Mouse (Mus musculus): ENCODE measurements around the gene Lelp1. TPM values are rescaled to one million over a fixed set of nuclear protein-coding genes. Genes with fewer than 3 reads are reported as not detected.

The Lelp1 gene
- polyA plus RNA-seq (2012; rRNA removed), result not detected in 2 replicates

DNA sequence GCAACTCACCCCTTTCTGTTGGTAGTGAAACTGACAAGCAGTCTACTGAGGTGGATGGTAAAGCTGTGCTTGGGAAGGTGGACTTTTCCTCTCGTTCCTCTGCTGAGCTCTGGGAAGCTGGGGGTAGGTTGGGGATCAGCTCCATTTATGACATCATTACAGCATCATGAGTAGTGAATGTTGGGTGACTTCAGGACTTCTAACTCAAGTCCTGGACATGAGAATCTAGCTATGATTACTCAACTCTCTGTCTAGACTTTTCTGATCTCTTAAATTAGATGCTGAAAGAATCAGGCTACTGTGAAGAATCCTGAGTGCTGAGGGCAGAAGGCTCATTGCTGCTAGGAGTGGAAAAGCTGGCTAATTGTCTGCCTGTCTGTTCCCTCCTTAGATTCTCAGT, at the start of gene Lelp1:
Gene Lelp1, minus strand, starts transcription at position 101 of the 400 bp plus-strand sequence.
- Histone ChIP-seq H3K27me3 (ENCODE audit: control insufficient read depth, insufficient read depth, low read length) (no peaks in the 10 kb centered on the region), H3K27ac (ENCODE audit: insufficient read depth, low read length) (no peak within 1 kb of the TSS), H3K4me1 (ENCODE audit: control insufficient read depth, insufficient read depth, low read length) (no peaks in the 10 kb centered on the region), H3K4me3 (replicated peaks; ENCODE audit: insufficient read depth, low read depth, low read length) (no peak within 1 kb of the TSS)
- WGBS, result 53% methylated on average over 1 of the region's 1 CpGs
- no peak for DNase-seq
- TF ChIP-seq POLR2A (IDR thresholded peaks at IDR 0.05; ENCODE audit: borderline replicate concordance, insufficient read depth, low read length), result no peak
- no peak for TF ChIP-seq CTCF (IDR thresholded peaks at IDR 0.05; ENCODE audit: borderline replicate concordance, insufficient read depth, low read depth, low read length)

DNA sequence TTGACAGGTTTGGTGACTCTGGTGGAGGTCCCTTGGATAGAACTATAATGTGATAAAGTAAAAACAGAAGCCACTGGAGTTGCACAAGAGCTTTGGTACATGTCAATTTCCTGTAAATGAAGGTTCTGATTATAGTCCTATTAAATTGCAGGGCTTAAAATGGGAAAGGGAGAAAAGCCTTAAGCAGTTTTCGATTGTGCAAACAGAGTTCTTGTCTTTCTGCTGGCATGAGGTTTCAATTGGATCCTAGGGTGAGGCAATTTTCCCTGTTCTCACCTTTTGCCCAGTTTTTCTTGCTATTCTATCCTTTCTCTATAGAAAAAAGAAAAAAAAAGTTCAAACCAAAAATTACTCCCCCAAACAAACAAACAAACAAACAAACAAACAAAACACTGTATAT, 34.3 kb upstream of the Lelp1 start:
- H3K27ac ChIP-seq (ENCODE audit: insufficient read depth, low read length), result no peak overlapping the region
- no peaks in the 10 kb centered on the region for H3K4me1 ChIP-seq (ENCODE audit: control insufficient read depth, insufficient read depth, low read length)
- DNase-seq, result no peak
- TF ChIP-seq CTCF (IDR thresholded peaks at IDR 0.05; ENCODE audit: borderline replicate concordance, insufficient read depth, low read depth, low read length) (no peak), POLR2A (IDR thresholded peaks at IDR 0.05; ENCODE audit: borderline replicate concordance, insufficient read depth, low read length) (no peak)
- H3K27me3 ChIP-seq (ENCODE audit: control insufficient read depth, insufficient read depth, low read length), result no peaks in the 10 kb centered on the region
- H3K4me3 ChIP-seq (replicated peaks; ENCODE audit: insufficient read depth, low read depth, low read length), result no peak overlapping the region
- WGBS, result 67% methylated on average over 1 of the region's 1 CpGs

DNA sequence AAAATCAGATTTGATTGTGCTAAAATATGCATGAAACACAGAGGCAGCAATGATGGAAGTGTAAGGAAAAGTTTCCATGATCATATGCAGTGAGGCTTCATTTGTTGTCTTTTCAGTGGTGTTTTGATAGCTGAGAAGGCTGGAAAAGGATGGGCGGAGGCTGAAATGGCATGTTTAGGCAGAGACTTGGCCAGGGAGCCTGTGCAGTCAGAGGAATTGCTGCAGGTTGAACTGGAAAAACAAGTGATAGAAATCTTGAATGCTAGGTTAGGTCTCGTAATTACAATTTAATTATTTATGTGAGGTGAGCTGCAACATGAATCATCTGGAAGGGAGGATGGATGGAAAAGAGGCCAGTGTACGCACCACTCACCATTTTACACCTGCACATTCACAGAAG, 27.3 kb upstream of the Lelp1 start:
- no peak overlapping the region for H3K4me3 ChIP-seq (replicated peaks; ENCODE audit: insufficient read depth, low read depth, low read length)
- no peak for DNase-seq
- no peaks in the 10 kb centered on the region for H3K4me1 ChIP-seq (ENCODE audit: control insufficient read depth, insufficient read depth, low read length)
- TF ChIP-seq CTCF (IDR thresholded peaks at IDR 0.05; ENCODE audit: borderline replicate concordance, insufficient read depth, low read depth, low read length), result no peak
- TF ChIP-seq POLR2A (IDR thresholded peaks at IDR 0.05; ENCODE audit: borderline replicate concordance, insufficient read depth, low read length), result no peak
- 91% methylated on average over 3 of the region's 3 CpGs for WGBS
- H3K27ac ChIP-seq (ENCODE audit: insufficient read depth, low read length), result no peak overlapping the region
- no peaks in the 10 kb centered on the region for H3K27me3 ChIP-seq (ENCODE audit: control insufficient read depth, insufficient read depth, low read length)

DNA sequence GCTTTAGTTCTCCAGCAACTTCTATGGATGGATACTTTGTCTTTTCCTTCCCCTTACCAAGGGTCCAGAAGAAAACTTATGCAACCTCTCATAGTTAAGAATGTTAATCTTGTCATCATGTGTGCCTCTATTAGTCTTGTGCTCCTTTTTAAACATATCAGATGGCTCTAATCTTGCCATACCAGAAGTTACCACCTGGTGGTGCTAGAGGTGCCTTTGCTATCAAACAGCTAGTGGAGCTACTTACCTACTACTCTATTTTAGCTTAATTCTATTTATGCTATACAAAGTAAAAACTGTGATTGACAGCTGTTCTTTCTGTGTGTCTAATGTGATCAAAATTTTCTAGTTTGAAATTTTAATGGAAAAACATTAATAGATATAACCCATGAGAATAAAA, 10.8 kb upstream of the Lelp1 start:
- no peak overlapping the region for H3K27ac ChIP-seq (ENCODE audit: insufficient read depth, low read length)
- no peak overlapping the region for H3K4me3 ChIP-seq (replicated peaks; ENCODE audit: insufficient read depth, low read depth, low read length)
- DNase-seq, result no peak
- H3K27me3 ChIP-seq (ENCODE audit: control insufficient read depth, insufficient read depth, low read length), result no peaks in the 10 kb centered on the region
- H3K4me1 ChIP-seq (ENCODE audit: control insufficient read depth, insufficient read depth, low read length), result no peaks in the 10 kb centered on the region
- TF ChIP-seq CTCF (IDR thresholded peaks at IDR 0.05; ENCODE audit: borderline replicate concordance, insufficient read depth, low read depth, low read length) (no peak), POLR2A (IDR thresholded peaks at IDR 0.05; ENCODE audit: borderline replicate concordance, insufficient read depth, low read length) (no peak)

DNA sequence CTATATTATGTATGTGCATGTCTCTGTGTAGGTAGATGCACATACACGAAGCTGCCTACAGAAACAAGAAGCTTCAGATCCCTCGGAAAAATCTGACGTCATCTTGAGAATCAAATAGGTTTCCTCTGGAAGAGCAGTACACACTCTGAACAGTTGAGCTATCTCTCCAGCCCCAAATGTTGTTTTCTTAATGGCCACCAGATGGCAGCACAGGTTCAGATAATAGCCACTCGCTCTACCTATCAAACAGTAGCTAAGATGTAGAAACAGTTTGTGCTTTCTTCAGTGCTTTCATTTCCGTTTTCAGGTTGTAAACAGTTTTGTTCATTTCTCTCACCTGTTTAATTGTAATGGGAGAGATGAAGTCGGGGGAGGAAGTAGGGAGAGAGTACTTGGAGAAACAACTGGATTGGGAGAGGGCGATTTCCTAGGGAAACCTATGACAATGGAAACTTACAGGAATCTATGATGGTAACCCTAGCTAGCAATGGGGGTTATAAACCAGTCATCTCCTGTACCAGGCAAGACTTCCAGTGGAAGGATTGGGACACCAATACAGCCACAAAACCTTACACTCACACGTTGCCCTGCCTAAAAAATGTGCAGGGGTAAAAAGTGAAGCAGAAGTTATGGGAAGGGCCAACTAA, 8.2 kb upstream of the Lelp1 start:
- Histone ChIP-seq H3K4me3 (replicated peaks; ENCODE audit: insufficient read depth, low read depth, low read length) (no peak overlapping the region), H3K4me1 (ENCODE audit: control insufficient read depth, insufficient read depth, low read length) (no peaks in the 10 kb centered on the region), H3K27me3 (ENCODE audit: control insufficient read depth, insufficient read depth, low read length) (no peaks in the 10 kb centered on the region), H3K27ac (ENCODE audit: insufficient read depth, low read length) (no peak overlapping the region)
- TF ChIP-seq CTCF (IDR thresholded peaks at IDR 0.05; ENCODE audit: borderline replicate concordance, insufficient read depth, low read depth, low read length) (peak; percentile 56; the same call in 1 of the 2 replicates), POLR2A (IDR thresholded peaks at IDR 0.05; ENCODE audit: borderline replicate concordance, insufficient read depth, low read length) (no peak)
- peak; percentile 9 to 15 for DNase-seq
- WGBS, result 24% methylated on average over 8 of the region's 8 CpGs

DNA sequence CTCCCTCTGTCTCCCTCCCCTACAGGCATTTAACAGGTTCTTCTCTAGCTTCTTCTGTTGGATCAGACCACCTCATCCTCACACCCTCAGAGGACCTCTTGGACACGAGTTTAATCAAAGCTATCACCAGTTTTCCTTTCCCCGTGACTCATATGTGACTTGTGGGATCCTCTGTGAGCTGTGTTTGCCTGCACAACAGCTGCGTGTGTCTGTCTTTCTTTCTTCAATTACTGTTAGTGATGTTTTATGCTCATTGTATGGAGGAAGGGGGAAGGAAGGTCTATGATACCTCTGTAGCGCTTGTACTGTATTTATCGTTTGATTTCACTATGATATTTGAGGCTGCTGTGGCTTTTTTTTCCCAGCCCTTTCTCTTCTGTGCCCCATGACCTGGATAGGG, 5.4 kb upstream of the Lelp1 start:
- DNase-seq, result no peak
- no peak for TF ChIP-seq POLR2A (IDR thresholded peaks at IDR 0.05; ENCODE audit: borderline replicate concordance, insufficient read depth, low read length)
- TF ChIP-seq CTCF (IDR thresholded peaks at IDR 0.05; ENCODE audit: borderline replicate concordance, insufficient read depth, low read depth, low read length), result no peak
- WGBS, result 72% methylated on average over 5 of the region's 5 CpGs
- Histone ChIP-seq H3K4me1 (ENCODE audit: control insufficient read depth, insufficient read depth, low read length) (no peaks in the 10 kb centered on the region), H3K27me3 (ENCODE audit: control insufficient read depth, insufficient read depth, low read length) (no peaks in the 10 kb centered on the region), H3K27ac (ENCODE audit: insufficient read depth, low read length) (no peak overlapping the region), H3K4me3 (replicated peaks; ENCODE audit: insufficient read depth, low read depth, low read length) (no peak overlapping the region)

DNA sequence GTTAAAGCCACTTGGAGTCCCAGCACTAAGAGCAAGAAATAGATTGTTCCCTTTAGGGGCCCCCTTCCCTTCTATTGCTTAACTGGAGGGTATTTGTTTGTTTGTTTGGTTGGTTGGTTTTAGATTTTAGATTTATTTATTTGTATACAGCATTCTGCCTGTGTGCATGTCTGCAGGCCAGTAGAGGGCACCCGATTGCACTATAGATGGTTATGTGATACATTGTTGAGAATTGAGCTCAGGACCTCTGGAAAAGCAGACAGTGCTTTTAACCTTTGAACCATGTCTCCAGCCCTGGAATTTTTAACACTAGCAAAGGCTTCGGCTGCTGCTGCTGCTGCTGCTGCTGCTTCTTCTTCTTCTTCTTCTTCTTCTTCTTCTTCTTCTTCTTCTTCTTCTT, 4.9 kb upstream of the Lelp1 start:
- no peak for DNase-seq
- Histone ChIP-seq H3K4me1 (ENCODE audit: control insufficient read depth, insufficient read depth, low read length) (no peaks in the 10 kb centered on the region), H3K27me3 (ENCODE audit: control insufficient read depth, insufficient read depth, low read length) (no peaks in the 10 kb centered on the region), H3K4me3 (replicated peaks; ENCODE audit: insufficient read depth, low read depth, low read length) (no peak overlapping the region), H3K27ac (ENCODE audit: insufficient read depth, low read length) (no peak overlapping the region)
- no peak for TF ChIP-seq POLR2A (IDR thresholded peaks at IDR 0.05; ENCODE audit: borderline replicate concordance, insufficient read depth, low read length)
- TF ChIP-seq CTCF (IDR thresholded peaks at IDR 0.05; ENCODE audit: borderline replicate concordance, insufficient read depth, low read depth, low read length), result no peak
- WGBS, result 48% methylated on average over 2 of the region's 2 CpGs

DNA sequence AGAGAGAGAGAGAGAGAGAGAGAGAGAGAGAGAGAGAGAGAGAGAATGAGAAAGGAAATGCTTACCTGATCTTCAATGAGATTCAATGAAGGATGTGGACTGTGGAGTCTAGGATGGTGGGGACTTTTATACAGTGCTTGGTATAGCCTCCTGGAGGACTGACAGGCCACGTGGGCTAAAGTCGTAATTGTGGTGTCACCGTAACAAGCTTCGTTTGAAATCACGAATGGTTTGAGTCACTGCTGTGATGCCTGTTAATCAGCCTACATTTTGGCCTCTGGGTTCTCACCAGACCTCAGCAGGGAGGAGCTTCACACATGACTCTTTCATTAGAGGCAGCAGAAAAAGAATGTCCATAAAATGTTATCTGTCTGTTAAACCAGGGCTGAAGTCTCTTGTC, 18.7 kb downstream of the Lelp1 start, which contains the start of gene Prr9:
Gene Prr9, minus strand, starts transcription at position 101 of the 400 bp plus-strand sequence.
- DNase-seq, result no peak
- H3K27me3 ChIP-seq (ENCODE audit: control insufficient read depth, insufficient read depth, low read length), result no peaks in the 10 kb centered on the region
- no peak within 1 kb of the TSS for H3K27ac ChIP-seq (ENCODE audit: insufficient read depth, low read length)
- H3K4me3 ChIP-seq (replicated peaks; ENCODE audit: insufficient read depth, low read depth, low read length), result no peak within 1 kb of the TSS
- WGBS, result 62% methylated on average over 5 of the region's 5 CpGs
- no peak for TF ChIP-seq POLR2A (IDR thresholded peaks at IDR 0.05; ENCODE audit: borderline replicate concordance, insufficient read depth, low read length)
- TF ChIP-seq CTCF (IDR thresholded peaks at IDR 0.05; ENCODE audit: borderline replicate concordance, insufficient read depth, low read depth, low read length), result no peak
- H3K4me1 ChIP-seq (ENCODE audit: control insufficient read depth, insufficient read depth, low read length), result no peaks in the 10 kb centered on the region

Data from cerebellum, adult 2 months (tissue).